Mouse (Mus musculus) liver, embryonic 14.5 days (tissue): ENCODE results near the gene Rusc2.

Experiments used
- CTCF ChIP-seq: IDR thresholded peaks from 2 replicates; pipeline ENCODE4 v1.5.1; 2016; ENCODE audit warnings: antibody characterized with exemption, low read depth, control low read depth
- EP300 ChIP-seq: IDR thresholded peaks from 2 replicates; pipeline ENCODE4 v1.6.1; 2016; ENCODE audit warnings: antibody characterized with exemption, low read depth

DNA sequence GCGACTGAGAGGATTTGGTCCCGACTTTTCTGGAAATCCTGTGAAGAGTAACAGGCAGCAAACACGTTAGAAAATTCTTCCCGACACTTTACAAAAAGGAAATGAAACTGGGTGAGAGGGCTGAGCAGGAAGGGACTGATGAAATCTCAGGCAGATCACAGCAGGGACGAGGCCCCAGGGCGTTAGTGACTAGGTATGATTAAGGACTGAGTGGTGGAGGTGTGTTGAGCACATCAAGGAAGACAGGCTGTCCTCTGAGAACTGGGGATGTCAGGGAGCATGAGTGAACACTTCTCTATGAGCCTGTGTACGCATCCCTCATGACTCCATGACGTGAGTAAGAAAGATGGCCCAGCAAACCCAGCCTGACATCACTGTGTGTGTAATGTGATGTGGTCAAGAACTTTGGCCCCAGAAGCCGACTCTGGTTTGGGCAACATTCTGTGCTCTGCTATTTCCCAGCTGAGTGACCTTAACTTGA, 38.1 kb downstream of the Rusc2 start:
- TF ChIP-seq CTCF: no peak
- TF ChIP-seq EP300: no peak
